Mouse (Mus musculus) heart, postnatal 0 days (tissue): ENCODE results near the gene Nelfa. TPM values are rescaled to one million over a fixed set of nuclear protein-coding genes. Genes with fewer than 3 reads are reported as not detected.

Experiments used
- ATAC-seq: fragments of 200-750 bp; cut with Nextera tagmentation; 2 replicates; pipeline ENCODE4 v1.8.0; 2017; ENCODE audit warnings: low read depth, moderate number of reproducible peaks, moderate library complexity; ENCODE audit not compliant: insufficient read depth
- DNase-seq: peaks from one replicate; pipeline ENCODE4 v3.0.0-alpha.2; 2016; ENCODE audit warnings: low spot score
- H3K27ac ChIP-seq: fragments of 300-500 bp; sonication (generic); 2 replicates; pipeline ENCODE4 v1.5.1; 2014; ENCODE audit warnings: low read depth, mild to moderate bottlenecking
- H3K27me3 ChIP-seq: fragments of 300-500 bp; sonication (generic); 2 replicates; pipeline ENCODE4 v1.6.1; 2014; ENCODE audit warnings: low read length, mixed read lengths; ENCODE audit not compliant: control insufficient read depth, insufficient read depth
- H3K36me3 ChIP-seq: fragments of 300-500 bp; sonication (generic); replicated peaks from 2 replicates; pipeline ENCODE4 v1.6.1; 2014; ENCODE audit warnings: low read length, mixed read lengths; ENCODE audit not compliant: control insufficient read depth, insufficient read depth
- H3K4me1 ChIP-seq: fragments of 300-500 bp; sonication (generic); 2 replicates; pipeline ENCODE4 v1.6.1; 2014; ENCODE audit warnings: antibody characterized with exemption; ENCODE audit not compliant: control insufficient read depth, insufficient read depth
- H3K4me2 ChIP-seq: fragments of 300-500 bp; sonication (generic); 2 replicates; pipeline ENCODE4 v1.6.1; 2014; ENCODE audit warnings: low read depth, mild to moderate bottlenecking, low read length, moderate library complexity
- H3K4me3 ChIP-seq: fragments of 300-500 bp; sonication (generic); 2 replicates; pipeline ENCODE4 v1.5.1; 2014; ENCODE audit warnings: low read depth, low read length
- H3K9ac ChIP-seq: fragments of 300-500 bp; sonication (generic); replicated peaks from 2 replicates; pipeline ENCODE4 v1.6.1; 2014; ENCODE audit warnings: low read depth, low read length, mixed read lengths
- H3K9me3 ChIP-seq: fragments of 300-500 bp; sonication (generic); replicated peaks from 2 replicates; pipeline ENCODE4 v1.6.1; 2016; ENCODE audit warnings: low read length; ENCODE audit not compliant: control insufficient read depth
- CTCF ChIP-seq: IDR thresholded peaks from 2 replicates; pipeline ENCODE4 v1.5.1; 2016; ENCODE audit warnings: antibody characterized with exemption, control low read depth, low read depth
- EP300 ChIP-seq: IDR thresholded peaks from 2 replicates; pipeline ENCODE4 v1.6.1; 2016; ENCODE audit warnings: antibody characterized with exemption, low read depth
- WGBS: fragments of 180-500 bp; shearing (Covaris S2); extraction: QIAGEN DNeasy Blood & Tissue Kit; methylation state at CpG from one replicate; pipeline ENCODE4 v1.1.7; 2014; 5-methylcytosine and 5-hydroxymethylcytosine counted together
- polyA plus RNA-seq: library from polyadenylated mRNA; unstranded; fragments of >200 nt; fragmentation: Nextera tagmentation; extraction: Ambion mirVana; gene quantifications from 2 replicates; pipeline ENCODE4 v1.2.1, GENCODE M21; 2015
- total RNA-seq: library from RNA; depleted of rRNA; stranded (reverse); fragments of >200 nt; gene quantifications from 2 replicates; pipeline ENCODE4 v1.2.3, GENCODE M21; 2014; ENCODE audit warnings: low replicate concordance

The Nelfa gene
- total and polyA plus RNA-seq, 2 experiments from 2014 or later, result 18.9 to 20.6 TPM

DNA sequence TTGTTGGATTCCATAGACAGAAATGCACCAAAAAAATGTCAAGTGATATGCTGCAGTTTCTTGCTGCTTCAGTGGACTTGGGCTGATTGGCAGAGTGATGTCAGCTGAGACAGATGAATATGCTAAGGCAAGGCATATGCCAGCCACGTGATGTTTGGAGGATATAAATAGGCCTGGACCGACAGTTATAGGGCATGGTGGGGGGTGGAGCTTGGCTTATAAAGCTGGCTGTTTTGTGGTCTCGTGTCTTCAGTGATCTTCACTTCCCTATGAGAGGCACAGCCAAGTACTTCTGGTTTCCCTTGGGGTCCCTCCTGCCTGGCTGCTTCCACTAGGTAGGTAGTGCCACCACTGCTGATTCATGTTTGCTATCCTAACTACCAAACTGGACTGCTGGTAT, 2.2 kb upstream of the Nelfa start:
- no peak overlapping the region for H3K4me3 ChIP-seq
- ATAC-seq (0 out of 2 replicates have a peak, but pooled peaks have one; percentile 8), DNase-seq (peak; percentile 40)
- no peaks in the 10 kb centered on the region for H3K27me3 ChIP-seq
- H3K4me2 ChIP-seq, result no peak overlapping the region
- TF ChIP-seq EP300, result no peak
- no peak for TF ChIP-seq CTCF
- H3K9ac ChIP-seq, result no peak overlapping the region
- WGBS, result 51% methylated on average over 3 of the region's 3 CpGs
- peaks cover 20% of the 10 kb centered on the region for H3K4me1 ChIP-seq
- 0 out of 2 replicates have a peak, but pooled peaks cover 3% of the 10 kb centered on the region for H3K9me3 ChIP-seq
- H3K36me3 ChIP-seq, result no peaks in the 10 kb centered on the region
- H3K27ac ChIP-seq, result peak overlapping the region; percentile 49

DNA sequence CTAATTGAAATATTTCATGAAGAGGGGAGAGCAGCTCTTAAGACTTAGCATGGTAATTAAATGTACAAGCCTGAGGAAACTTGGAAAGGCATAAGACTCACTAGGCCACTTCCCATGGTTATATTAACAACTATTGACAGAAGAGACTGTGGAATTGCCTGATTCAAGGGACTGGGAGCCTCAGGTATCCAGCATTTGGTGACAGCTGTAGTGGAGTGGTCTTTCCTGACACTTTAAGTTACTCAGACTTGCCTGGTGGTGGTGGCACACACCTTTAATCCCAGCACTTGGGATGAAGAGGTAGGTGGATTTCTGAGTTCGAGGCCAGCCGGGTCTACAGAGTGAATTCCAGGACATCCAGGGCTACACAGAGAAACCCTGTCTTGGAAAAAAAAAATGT, 1.0 kb upstream of the Nelfa start:
- no peaks in the 10 kb centered on the region for H3K27me3 ChIP-seq
- peak overlapping the region; percentile 96; the same call in 1 of the 2 replicates for H3K27ac ChIP-seq
- peak overlapping the region; percentile 98; the same call in 1 of the 2 replicates for H3K4me3 ChIP-seq
- DNase-seq (no peak), ATAC-seq (no peak)
- peaks cover 20% of the 10 kb centered on the region for H3K4me1 ChIP-seq
- H3K4me2 ChIP-seq, result peak overlapping the region; percentile 79
- no peaks in the 10 kb centered on the region for H3K36me3 ChIP-seq
- H3K9me3 ChIP-seq, result no peaks in the 10 kb centered on the region
- TF ChIP-seq EP300 (no peak), CTCF (no peak)
- WGBS, result 89% methylated on average over 2 of the region's 2 CpGs
- H3K9ac ChIP-seq, result no peak overlapping the region

DNA sequence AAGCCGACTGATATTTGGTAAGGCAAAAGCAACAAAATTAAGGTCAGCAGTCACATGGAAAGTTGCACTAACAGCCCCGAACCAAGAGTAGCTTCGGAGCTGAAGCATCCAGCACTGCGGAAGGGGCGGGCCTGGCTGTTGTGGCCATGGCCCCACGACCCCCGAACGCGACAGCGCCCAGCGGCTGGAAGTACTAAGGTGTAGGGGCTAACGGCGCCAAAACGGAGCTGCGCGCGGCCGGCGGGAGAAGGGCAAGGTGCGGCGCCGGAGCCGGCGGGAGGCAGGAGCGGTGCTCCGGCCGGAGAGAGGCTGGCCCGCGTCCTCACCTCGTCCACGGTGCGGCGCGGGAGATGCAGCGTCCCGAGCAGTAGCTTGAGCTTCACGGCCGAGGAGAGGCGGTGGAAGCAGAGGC, 507 bp downstream of the Nelfa start:
- H3K9me3 ChIP-seq, result no peaks in the 10 kb centered on the region
- H3K36me3 ChIP-seq, result no peaks in the 10 kb centered on the region
- peak overlapping the region; percentile 96 for H3K27ac ChIP-seq
- 2% methylated on average over 39 of the region's 39 CpGs for WGBS
- H3K4me2 ChIP-seq, result peak overlapping the region; percentile 79
- ATAC-seq (peak; percentile 40), DNase-seq (no peak)
- peaks cover 20% of the 10 kb centered on the region for H3K4me1 ChIP-seq
- no peak for TF ChIP-seq CTCF
- TF ChIP-seq EP300, result no peak
- no peaks in the 10 kb centered on the region for H3K27me3 ChIP-seq
- H3K9ac ChIP-seq, result peak overlapping the region; percentile 94
- H3K4me3 ChIP-seq, result peak overlapping the region; percentile 98

- no peak for DNase-seq
- TF ChIP-seq CTCF (no peak), EP300 (no peak)
- peaks cover 8% of the 10 kb centered on the region for H3K36me3 ChIP-seq
- peak overlapping the region; percentile 79 for H3K4me2 ChIP-seq
- 0 out of 2 replicates have a peak, but pooled peaks cover 1% of the 10 kb centered on the region for H3K9me3 ChIP-seq
- H3K9ac ChIP-seq, result peak overlapping the region; percentile 94; the same call in 1 of the 2 replicates
- no peak overlapping the region for H3K27ac ChIP-seq
- 61% methylated on average over 7 of the region's 7 CpGs for WGBS
- no peaks in the 10 kb centered on the region for H3K27me3 ChIP-seq
- no peak for ATAC-seq
- H3K4me3 ChIP-seq, result peak overlapping the region; percentile 98
- peaks cover 20% of the 10 kb centered on the region for H3K4me1 ChIP-seq
These were observed 1.3 kb downstream of the Nelfa start for GRCm38 (mm10) chr5:33934877-33935276.

DNA sequence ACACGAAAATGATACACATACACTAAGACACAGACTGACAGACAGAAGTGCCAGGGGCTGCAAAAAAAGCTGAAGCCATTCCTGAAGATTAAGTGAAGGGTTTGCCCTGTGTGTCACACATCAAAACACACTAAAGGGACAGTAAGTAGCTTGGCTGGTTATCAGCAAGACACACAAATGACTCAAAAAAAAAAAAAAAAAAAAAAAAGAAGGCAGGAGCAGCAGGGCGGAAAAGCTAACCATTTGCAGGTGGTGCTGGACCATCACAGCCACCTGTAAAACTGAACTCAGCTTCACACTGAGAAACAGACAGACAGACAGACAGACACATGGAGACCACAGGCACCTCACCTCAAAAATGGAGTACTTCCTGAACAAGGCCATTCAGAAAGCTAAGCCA, 2.1 kb downstream of the Nelfa start:
- H3K36me3 ChIP-seq, result peaks cover 15% of the 10 kb centered on the region
- no peak overlapping the region for H3K27ac ChIP-seq
- peaks cover 20% of the 10 kb centered on the region for H3K4me1 ChIP-seq
- no peak overlapping the region for H3K4me2 ChIP-seq
- H3K9ac ChIP-seq, result no peak overlapping the region
- WGBS, result 76% methylated on average over 2 of the region's 2 CpGs
- no peaks in the 10 kb centered on the region for H3K27me3 ChIP-seq
- ATAC-seq (no peak), DNase-seq (no peak)
- H3K9me3 ChIP-seq, result 0 out of 2 replicates have a peak, but pooled peaks cover 6% of the 10 kb centered on the region
- no peak overlapping the region for H3K4me3 ChIP-seq
- TF ChIP-seq EP300 (no peak), CTCF (no peak)

GRCm38 (mm10) chr5:33932413-33932812, 3.8 kb downstream of the Nelfa start:
- WGBS, result 82% methylated on average over 2 of the region's 2 CpGs
- Histone ChIP-seq H3K27ac (no peak overlapping the region), H3K9ac (no peak overlapping the region), H3K9me3 (0 out of 2 replicates have a peak, but pooled peaks cover 11% of the 10 kb centered on the region), H3K36me3 (peaks cover 25% of the 10 kb centered on the region), H3K4me2 (no peak overlapping the region), H3K4me3 (no peak overlapping the region), H3K27me3 (no peaks in the 10 kb centered on the region), H3K4me1 (peaks cover 20% of the 10 kb centered on the region)
- ATAC-seq, result no peak
- DNase-seq, result no peak
- TF ChIP-seq EP300 (no peak), CTCF (no peak)
